Mouse (Mus musculus) lung, adult 18-20 months (tissue): ENCODE results near the gene Mrps21.
"Not testable (repeated sequence)": the region's sequence is repeated elsewhere in the genome, so short reads cannot be mapped to it uniquely, and the experiment has no call there.

Experiments used
- DNase-seq, 2 experiments: peaks; one replicate each; pipeline ENCODE4 v3.0.0; 2022; ENCODE audit warnings: mixed read lengths in 2 of 2

The Mrps21 gene

DNA sequence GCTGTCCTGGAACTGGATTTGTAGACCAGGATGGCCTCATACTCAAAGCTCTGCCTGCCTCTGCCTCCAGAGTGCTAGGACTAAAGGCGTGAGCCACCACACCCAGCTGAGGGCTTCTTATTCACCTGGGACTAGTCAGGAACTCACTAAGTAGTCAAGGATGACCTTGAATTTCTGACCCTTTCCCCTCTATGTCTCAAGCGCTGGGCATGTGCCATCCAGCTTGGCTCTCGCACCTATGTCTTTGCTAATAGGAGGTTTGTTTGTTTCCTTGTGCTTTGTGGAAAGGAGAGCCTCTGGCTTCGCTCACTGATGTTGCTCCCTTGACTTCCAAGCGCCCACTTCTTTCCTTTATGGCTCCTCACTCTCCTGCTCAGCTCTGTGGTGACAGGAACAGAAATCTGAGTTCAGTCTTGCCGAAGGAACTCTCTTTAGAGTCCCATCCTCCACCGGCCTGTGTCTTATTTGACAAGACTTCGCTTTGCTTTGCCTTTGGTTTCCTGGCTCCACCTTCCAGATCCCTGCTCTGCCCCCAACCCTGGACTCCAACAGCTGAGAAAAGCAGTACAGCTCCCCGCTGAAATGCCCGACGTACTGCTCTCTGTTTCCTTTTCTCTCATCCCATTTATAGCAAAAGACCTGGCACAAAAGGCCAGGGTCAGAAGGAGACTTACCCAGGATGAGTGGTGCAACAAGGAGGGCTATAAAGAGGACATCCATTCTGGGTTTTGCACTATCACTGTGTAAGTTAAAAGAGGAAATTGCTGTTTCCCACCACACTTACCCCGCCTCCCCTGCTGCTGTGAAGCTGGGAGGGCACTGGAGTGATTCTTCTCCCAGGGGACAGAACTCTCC, 20.1 kb upstream of the Mrps21 start, which contains the start of gene BC028528:
Gene BC028528, minus strand, starts transcription at position 795 of the 855 bp plus-strand sequence.
- DNase-seq: peak; percentile 69 to 74

DNA sequence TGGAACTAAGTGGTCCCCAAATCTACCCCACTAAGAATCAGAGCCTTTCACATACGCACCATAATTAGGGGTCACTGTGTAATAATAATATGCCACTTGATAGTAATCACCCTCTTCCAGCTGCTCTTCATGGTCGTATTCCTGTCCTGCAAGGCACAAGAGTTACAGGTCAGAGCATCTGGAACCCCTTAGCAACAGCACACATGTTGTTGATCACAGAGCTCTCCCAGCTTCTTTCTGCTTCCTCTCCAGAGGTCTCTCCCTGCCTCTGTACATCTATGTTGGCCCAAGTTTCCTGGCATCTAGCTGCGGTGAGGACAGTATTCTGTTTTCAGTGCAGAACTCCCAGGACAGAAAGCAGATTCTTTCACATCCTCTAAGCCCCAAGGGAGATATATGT, 18.3 kb upstream of the Mrps21 start:
- DNase-seq: no peak

DNA sequence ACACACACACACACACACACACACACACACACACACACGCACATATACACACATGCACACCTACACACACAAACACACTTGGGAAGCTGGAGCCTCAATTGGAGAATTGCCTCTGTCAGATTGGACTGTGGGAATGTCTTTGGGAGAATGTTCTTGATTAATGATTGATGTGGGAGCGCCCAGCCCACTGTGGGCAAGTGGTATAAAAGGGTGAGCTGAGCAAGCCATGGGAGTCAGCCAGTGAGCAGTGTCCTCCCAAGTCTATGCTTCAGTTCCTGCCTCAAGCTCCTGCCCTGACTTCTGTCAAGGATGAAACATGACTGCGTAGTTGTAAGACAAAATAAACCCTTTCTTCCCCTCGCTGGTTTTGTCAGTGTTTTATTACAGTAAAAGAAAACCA, 16.3 kb upstream of the Mrps21 start:
- DNase-seq: no peak

DNA sequence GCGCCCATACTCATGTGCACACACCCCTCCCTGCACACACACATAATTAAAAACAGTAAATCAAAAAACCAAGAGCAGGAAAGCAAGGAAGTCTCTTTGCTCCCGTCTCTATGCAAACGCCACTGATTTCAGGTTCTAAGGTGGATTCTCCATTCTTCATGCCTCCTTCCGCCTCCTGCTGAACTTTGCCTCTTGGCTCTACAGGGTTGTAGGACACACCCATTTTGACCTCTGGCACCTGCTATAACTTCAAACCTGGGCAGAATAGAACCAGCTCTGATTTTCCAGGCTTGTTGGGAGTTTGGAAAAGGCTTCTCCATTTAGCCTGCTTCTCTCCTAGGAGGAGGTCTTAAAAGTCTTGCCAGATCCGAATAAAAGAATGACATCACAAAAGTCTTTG, 13.1 kb upstream of the Mrps21 start:
- DNase-seq: no peak

DNA sequence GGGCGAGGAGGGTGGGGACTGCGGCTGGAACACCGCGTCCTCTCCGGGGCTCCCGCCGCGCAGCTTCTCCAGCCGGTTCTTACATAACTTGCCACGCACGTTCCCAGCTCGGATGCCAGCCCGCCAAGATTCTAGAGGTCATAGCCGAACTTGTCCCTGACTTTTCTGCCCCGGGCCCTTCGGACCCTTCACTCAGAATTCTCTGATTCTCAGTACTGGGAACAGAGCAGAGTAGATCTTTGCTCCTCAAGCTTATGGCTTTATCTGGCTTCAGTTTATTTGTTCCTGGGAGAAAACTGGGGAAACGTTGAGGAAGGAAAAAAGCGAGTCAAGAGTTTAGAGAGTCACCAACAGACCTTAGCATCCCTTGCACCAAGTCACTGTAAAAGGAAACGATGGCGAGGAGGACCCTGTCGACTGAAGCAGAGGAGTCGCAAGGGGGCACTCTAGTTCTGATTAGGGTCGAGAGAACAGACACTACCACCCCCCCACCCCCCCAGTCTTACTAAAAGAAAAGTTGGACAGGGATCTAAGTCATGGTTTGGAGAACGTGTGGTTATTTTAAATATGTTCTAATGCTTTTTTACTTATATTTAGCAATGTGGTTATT, 11.6 kb upstream of the Mrps21 start:
- DNase-seq: peak; percentile 74 to 85

DNA sequence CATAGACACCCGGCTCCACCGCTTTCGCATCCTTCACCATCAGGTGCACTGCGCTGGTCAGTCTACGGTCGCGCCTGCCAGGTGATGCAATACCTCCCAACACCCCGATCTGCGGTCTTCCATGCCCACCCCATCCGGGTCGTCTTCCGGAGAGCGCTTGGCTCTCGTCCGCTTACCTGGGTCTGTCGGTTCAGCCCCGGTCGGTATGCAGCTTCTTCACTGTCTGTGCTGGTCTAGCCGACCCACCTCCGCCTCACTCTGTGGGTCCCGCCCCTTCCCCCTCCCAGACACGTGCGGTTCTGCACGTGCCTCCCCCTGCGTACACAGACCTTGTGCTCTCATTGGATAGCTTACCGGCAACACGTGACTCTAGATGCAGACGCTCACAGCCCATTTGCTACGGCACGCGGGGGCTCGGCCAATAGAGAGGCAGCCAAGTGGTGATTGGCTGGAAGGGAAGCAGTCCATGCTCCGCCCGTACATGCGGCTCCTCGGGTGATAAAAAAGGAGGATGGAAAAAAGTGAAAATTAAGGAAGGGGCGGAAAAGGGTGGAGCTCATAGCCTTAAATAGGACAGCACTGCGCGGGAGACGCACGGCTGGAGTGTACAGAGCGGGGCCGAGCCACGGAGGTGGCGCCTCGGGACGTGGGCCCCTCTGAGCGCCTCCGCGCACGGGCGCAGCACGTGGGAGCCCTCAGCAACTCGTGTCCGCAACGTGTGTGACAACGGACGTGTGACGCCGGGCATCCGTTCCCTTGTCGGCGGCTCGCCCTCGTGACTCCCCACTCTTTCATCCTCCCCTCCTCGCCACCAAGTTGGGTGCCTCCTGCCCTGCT, 10.9 kb upstream of the Mrps21 start, which contains the start of gene Ciart:
Gene Ciart, minus strand, starts transcription at position 273 of the 837 bp plus-strand sequence.
- peak; percentile 96 to 97 for DNase-seq

DNA sequence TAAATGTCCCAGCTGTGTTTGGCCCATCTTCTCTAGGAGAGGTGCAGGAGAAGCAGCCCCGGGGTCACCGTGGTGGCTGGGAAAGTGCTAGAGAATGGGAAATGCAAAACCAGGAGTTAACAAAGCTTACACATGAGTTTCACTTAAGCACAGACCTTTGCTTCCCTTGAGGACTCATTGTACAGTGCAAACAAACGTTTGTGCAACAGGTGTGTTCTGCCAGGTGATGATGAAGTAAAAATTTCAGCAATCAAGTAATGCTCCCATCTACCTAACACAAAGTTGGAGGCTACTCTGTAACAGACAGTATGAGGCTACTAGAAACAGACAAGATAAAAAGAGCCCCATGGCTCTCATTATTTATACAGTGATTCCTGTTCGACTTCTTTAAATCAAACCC, 7.7 kb upstream of the Mrps21 start:
- peak in 1 of 2 experiments; percentile 49 for DNase-seq

DNA sequence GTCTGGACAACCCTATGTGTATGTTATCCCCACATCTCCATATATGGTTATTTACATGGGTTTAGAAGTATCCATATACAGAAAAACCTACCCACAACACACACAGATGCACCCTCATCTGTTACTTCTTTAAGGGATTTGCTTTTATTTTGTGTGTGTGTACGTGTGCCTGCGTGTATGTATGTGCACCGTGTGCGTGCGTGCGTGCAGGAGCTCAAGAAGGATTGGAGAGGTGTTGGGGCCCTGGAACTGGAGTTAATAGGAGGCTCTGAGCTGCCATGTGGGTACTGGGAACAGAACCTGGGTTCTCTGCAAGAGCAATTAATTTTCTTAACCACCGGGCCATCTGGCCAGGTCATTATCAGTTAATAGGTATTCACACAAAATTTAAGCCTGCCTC, 729 bp upstream of the Mrps21 start:
- no peak for DNase-seq

DNA sequence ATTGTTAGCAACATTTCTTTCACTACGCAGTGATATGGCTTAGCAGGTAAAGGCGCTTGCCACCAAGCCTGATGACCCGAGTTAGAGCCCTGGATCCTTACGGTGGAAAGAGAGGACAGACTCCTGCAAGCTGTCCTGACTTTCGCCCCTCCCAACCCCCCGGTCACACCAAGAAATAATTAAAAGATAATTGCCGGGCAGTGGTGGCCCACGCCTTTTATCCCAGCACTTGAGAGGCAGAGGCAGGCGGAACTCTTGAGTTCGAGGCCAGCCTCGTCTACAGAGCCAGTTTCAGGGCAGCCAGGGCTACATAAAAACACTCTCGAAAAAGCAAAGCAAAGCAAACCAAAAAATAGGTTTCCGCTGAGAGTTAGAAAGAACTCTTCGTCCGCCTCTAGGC, 343 bp downstream of the Mrps21 start:
- DNase-seq: peak in 1 of 2 experiments; percentile 12

DNA sequence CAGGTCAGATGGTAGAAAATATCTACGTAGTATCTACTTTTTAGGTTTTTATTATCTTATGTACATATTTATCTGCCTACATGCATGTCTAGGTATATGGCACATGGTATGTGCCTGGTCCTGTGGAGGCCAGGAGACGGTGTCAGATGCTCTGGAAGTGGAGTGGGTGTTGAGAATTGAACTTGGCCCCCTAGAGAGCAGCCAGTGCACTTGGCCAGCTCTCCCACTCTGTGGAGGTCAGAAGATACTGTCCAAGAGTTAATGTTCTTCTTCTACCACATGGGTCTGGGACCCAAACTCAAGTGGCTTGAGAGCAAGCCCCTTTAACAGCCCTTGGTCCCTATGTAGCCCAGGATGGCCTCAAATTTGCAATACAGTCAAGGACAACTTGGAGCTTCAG, 3.9 kb downstream of the Mrps21 start:
- DNase-seq: no peak

DNA sequence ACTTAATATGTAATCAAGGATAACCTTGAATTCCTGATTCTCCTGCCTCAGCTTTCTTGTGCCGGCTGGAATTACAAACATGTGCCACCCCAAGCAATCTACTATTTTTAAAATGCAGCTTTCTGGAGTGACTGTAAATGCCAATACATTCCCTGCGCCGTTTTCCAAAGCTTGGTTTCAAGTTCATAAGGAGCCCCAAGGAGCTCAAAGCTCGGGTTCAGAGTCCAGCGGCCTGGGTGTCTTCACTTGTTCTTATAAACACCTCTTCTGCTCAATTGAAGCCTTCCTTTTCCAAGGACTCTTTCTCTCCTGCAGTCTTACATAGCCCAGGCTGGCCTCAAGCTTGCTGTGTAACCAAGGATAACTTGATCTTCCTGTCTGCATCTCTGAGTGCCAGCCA, 5.2 kb downstream of the Mrps21 start:
- DNase-seq: no peak

DNA sequence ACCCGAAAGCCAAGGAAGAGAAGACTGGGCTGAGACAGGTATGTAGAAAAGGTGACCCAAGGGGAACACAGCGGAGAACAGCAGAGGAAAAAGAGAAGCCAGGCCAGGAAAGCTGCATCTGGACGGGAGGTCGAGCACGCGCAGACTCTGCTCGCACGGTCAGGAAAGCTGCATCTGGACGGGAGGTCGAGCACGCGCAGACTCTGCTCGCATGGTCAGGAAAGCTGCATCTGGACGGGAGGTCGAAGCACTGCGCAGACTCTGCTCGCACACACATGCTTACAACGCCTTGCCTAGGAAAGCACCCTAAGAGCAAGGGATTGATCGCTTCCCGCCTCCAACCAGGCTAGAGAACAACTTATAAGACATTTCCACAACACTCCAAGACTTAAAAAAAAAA, 5.7 kb downstream of the Mrps21 start:
- DNase-seq: no peak

DNA sequence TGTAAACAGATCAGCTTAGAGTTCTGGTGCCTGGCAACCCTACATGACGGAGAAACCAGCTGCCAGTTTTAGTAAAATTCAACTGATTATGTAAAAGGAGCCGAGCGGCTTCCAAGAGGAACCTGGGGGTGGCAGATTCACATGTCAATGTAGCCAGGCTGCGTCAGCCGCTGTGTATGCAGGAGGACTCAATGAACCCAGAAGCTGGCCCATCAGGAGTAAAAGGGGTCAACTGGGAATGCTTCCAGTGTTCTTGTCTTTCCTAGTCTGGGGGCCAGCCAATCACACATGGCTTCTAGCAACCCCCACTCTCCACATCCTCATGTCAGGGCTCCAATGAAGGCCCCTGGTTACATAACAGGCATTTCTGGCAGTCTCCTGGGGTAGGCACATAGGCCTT, 6.3 kb downstream of the Mrps21 start:
- peak in 1 of 2 experiments; percentile 14 for DNase-seq

DNA sequence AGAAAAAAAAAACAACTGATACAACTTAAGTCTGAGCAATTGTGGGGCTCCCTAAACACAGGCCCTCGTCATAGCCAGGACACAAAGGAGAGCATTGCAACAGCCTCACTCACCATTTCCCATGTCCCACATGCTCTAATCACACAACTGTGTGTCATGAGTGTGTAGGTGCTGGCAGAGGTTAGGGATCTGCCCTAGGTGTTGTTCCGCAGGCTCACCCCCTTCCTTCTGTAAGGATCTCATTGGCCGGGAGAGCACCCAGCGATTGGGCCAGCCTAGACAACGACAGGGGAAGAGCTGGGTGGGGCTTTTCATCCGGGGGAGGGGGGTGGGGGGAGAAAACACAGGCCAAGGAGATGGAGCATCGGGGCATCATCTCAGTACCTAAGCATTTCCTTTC, 7.7 kb downstream of the Mrps21 start:
- peak in 1 of 2 experiments; percentile 22 for DNase-seq

DNA sequence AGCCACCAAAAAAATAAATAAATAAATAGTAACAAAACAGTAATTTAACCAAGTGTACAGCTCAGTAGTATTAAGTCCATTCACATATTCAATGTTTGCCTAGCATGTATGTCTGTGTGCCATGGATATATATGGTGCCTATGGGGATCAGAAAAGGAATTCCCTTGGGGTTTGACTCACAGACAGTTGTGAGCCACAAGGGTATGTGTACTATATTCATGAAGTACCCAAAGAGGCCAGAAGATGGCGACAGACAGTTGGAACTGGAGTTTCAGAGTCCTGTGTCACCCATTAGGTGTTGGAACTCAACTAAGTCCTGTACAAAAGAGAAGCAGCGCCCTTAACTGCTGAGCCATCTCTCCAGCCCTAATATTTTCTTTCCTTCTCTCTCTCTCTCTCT, 9.5 kb downstream of the Mrps21 start:
- peak; percentile 52 to 85 for DNase-seq

DNA sequence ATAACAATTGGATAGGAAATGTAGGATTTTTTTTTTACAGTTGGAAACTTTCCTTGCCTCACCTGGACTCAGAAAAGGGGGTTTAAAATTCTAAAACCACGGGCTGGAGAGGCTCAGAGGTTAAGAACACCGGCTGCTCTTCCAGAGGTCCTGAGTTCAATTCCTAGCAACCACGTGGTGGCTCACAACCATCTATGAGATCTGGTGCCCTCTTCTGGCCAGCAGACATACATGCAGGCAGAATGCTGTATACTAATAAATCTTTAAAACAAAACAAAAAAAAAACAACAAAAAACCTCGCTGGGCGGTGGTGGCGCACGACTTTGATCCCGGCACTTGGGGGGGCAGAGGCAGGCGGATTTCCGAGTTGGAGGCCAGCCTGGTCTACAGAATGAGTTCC, 10.1 kb downstream of the Mrps21 start:
- DNase-seq: peak in 1 of 2 experiments; percentile 12

DNA sequence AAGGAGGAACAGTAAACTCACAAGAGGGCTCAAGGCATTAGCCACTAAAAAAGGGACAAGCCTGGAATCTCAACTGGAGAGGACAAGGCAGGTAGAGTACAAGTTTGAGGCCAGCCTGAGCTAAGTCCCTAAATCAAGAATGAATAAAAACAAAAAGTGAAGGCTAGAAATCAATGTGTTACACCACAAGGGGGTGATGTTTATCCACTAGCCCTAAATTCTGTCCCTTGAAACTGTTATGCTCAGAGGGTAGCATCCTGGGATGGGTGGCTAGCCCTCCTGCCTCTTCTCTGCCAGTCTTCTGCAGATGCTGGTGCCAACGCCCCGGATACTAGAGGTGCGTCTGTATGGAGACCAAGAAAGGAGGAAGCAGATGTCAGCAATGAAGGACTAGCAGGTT, 11.0 kb downstream of the Mrps21 start:
- no peak for DNase-seq

DNA sequence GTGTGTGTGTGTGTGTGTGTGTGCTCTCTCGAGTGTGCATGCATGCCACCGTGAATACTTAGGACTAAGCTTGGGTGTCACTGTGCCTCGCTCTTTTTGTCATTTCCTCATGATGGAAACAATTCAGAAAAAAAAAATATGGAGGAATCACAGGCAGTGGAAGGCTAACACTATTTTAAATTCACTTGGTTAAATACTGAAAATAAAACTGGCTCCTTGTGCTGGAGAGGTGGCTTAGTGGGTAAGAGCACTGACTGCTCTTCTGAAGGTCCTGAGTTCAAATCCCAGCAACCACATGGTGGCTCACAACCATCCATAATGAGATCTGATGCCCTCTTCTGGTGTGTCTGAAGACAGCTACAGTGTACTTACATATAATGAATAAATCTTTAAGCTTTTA, 13.0 kb downstream of the Mrps21 start:
- not testable (repeated sequence) for DNase-seq

DNA sequence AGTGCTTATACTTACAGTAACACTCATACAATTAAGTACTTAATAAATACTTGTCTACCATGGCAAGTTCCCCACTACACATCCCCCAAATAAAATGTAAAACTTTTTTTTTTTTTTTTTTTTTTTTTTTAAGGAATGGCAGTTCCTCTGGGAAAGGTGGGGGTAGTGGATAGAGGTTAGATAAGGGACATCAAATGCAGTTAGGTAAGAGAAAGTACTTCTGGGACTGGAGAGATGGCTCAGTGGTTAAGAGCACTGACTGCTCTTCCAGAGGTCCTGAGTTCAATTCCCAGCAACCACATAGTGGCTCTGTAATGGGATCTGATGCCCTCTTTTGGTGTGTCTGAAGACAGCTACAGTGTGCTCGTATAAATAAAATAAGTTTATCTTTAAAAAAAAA, 14.3 kb downstream of the Mrps21 start:
- DNase-seq: not testable (repeated sequence)

DNA sequence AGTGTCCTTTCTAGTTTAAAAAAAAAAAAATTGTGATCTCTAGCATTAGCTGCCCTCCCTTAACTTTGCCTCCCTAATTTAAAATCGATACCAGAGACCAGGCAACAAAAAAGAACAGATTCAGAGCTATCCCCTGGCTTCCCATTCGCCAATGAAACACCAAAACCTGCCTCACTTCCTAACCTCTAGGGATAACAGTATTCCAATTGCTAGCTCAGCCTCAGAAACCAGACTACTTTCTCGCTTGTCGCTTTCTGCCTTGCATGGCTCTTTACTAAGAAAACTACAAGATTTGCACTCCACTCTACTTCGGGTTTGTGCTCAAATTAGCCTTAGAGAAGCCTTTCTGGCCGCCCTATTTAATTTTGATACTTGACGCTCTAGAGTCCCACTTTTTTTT, 15.2 kb downstream of the Mrps21 start:
- no peak for DNase-seq

DNA sequence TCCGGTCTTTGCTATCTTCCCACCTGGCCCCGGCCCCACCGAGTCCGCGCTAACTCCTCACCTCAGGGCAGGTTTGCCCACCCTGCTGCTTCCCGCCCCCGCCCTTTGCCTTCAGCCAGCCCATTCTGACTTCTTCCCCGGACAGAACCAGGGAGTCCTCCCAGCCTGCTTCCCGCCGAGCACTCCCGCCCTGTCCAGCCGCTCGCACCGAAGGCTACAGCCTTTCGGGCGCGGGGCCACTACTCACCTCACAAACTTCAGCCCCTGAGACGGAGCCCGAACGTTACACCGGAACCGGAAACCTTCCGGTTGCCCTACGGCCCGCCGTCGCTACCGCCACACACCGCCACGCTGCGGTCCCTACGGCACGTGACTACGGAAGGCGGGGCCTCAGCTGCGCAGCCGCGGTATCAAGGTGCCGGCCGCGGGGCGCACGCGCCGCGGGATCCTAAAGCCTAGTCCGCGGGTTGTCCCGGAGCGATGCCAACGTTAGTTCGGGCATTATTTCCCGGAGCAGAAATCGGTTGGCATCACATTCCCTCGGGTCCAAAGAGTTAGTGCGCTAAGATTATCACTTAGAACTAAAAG, 15.7 kb downstream of the Mrps21 start, which contains the start of gene Prpf3:
Gene Prpf3, minus strand, starts transcription at position 384 of the 588 bp plus-strand sequence.
- DNase-seq: peak; percentile 95 to 96

DNA sequence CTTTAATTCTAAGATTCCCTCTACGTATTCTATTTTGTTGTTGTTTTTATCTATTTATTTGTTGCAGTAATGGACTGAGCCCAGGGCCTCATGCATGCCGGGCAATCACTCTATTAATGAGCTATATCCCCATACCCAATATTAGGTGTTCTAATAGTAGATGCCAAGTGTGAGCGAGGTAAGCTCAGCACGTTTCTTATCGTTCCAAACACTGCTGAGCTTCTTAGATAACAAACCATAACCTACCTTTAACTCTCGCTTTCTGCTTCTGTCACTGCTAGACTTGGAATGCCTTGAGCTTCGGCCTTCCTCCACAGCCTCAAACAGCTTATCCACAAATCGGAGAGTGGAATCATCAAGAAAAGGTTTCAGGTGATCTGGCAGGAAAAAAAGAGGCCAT, 20.0 kb downstream of the Mrps21 start:
- DNase-seq: no peak

DNA sequence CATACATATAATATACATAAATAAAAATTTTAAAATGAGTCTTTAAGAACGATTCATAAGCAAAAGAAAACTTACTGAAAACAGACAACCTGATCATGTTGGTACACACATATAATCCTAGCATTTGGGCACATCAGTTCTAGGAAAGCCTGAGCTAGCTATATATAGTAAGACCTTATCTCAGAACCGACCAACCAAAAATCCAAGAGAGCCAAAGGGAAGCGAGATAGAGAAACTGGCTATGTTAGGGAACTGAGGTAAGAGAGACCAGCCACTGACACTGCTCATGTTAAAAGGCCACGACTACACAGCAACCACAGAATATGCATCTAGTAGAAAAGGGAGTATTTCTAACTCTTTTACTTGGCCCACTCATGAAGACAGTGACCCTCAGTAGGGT, 20.7 kb downstream of the Mrps21 start:
- no peak for DNase-seq
